Mouse (Mus musculus): Measurements from ENCODE around the gene Gm20937. TPM values are rescaled to one million over a fixed set of nuclear protein-coding genes. Genes with fewer than 3 reads are reported as not detected.
"Not testable (repeated sequence)": the region's sequence is repeated elsewhere in the genome, so short reads cannot be mapped to it uniquely, and the experiment has no call there.

Gene Gm20937
- not detected for total RNA-seq (2021)
- long read RNA-seq, experiment 1, result 0 reads
- long read RNA-seq, experiment 2, result 0 reads

DNA sequence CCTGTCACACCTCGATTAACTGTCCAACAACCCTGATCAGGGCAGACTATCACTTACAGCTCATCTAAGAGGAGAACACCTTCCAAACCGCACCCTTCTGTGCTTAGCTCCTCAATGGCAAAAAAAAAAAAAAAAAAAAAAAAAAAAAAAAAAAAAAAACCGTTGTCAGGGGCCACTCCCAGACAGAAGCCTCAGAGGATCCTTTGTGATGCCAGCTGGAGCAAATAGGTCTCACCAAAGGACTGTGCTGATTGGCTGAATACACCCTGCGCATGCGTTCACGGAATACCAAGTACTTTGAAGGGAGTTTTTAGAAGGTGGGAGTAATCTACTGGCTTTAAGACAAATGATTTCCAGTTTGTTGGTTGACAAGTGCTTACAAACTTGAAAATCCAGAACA is at the start of gene Gm20937:
Gene Gm20937 (minus strand): TSS at position 101 of the 400 bp plus-strand sequence.
- intact Hi-C loops (cut with DNase I); DNase-seq (ENCODE audit: low spot score in 2 of 2): not testable (repeated sequence)

Other genes with a start within 250 kb of the Gm20937 start
- gene Gm20816, start 243.1 kb upstream of the Gm20937 start, total RNA-seq (2021), result not detected

Measured in left cerebral cortex, postnatal 14 days (tissue).